Mouse (Mus musculus) lung, postnatal 25 days (tissue): ENCODE measurements at regions not wholly inside any gene's neighbourhood (a gene's known extent, or its start where the extent isn't known, plus 50 kb on each side); places are given as distances from the start of the nearest gene placed in this dataset.

Experiments used
- DNase-seq: peaks from one replicate; pipeline ENCODE4 v3.0.0; 2022; ENCODE audit warnings: low spot score

GRCm38 (mm10) chr3:121902246-121902645 lies 50.1 kb upstream of the Arhgap29 start:
- no peak for DNase-seq

- no peak for DNase-seq
These were observed 51.9 kb upstream of the Arhgap29 start for GRCm38 (mm10) chr3:121900429-121900844.

- no peak for DNase-seq
These were observed 54.3 kb upstream of the Arhgap29 start for GRCm38 (mm10) chr3:121897821-121898574.

GRCm38 (mm10) chr3:121893606-121894005 lies 58.7 kb upstream of the Arhgap29 start:
- no peak for DNase-seq

GRCm38 (mm10) chr3:121892675-121893074 lies 59.7 kb upstream of the Arhgap29 start:
- no peak for DNase-seq

GRCm38 (mm10) chr3:121891338-121891737 lies 61.0 kb upstream of the Arhgap29 start:
- peak; percentile 37 for DNase-seq

- DNase-seq, result peak; percentile 62
These were observed 61.8 kb upstream of the Arhgap29 start for GRCm38 (mm10) chr3:121890563-121890962.

- no peak for DNase-seq
These were observed 65.3 kb upstream of the Arhgap29 start for GRCm38 (mm10) chr3:121886870-121887605.

- DNase-seq, result no peak
These were observed 66.0 kb upstream of the Arhgap29 start for GRCm38 (mm10) chr3:121886309-121886708.

GRCm38 (mm10) chr3:121885265-121886178 lies 66.8 kb upstream of the Arhgap29 start:
- peak; percentile 78 for DNase-seq

- DNase-seq, result peak; percentile 92
These were observed 67.8 kb upstream of the Arhgap29 start for GRCm38 (mm10) chr3:121884328-121885248.

- DNase-seq, result no peak
These were observed 65.3 kb upstream of the Abcd3 start for GRCm38 (mm10) chr3:121880355-121880754.

GRCm38 (mm10) chr3:121875072-121875471 lies 60.0 kb upstream of the Abcd3 start:
- DNase-seq, result no peak

GRCm38 (mm10) chr3:121874576-121874975 lies 59.5 kb upstream of the Abcd3 start:
- DNase-seq, result no peak

GRCm38 (mm10) chr3:121873572-121873971 lies 58.5 kb upstream of the Abcd3 start:
- DNase-seq, result no peak

- no peak for DNase-seq
These were observed 57.6 kb upstream of the Abcd3 start for GRCm38 (mm10) chr3:121872685-121873084.

GRCm38 (mm10) chr3:121871795-121872194 lies 56.7 kb upstream of the Abcd3 start:
- DNase-seq, result no peak

GRCm38 (mm10) chr3:121870726-121871125 lies 55.6 kb upstream of the Abcd3 start:
- DNase-seq, result no peak

GRCm38 (mm10) chr3:121869694-121870093 lies 54.6 kb upstream of the Abcd3 start:
- DNase-seq, result no peak

GRCm38 (mm10) chr3:121867301-121867700 lies 52.2 kb upstream of the Abcd3 start:
- DNase-seq, result no peak
